Mouse (Mus musculus) granulocyte monocyte progenitor cell, adult 5-6 weeks (primary cell): ENCODE data around the gene Nagpa. TPM values are rescaled to one million over a fixed set of nuclear protein-coding genes. Genes with fewer than 3 reads are reported as not detected.

Experiments used
- total RNA-seq, 2 experiments: library from RNA; stranded (forward) in 1 of 2; stranded (reverse) in 1 of 2; fragments of 200-712, 200-1000 nt in 1 of 2; fragments of >200 nt in 1 of 2; fragmentation: Nextera tagmentation in 1 of 2; gene quantifications; 2 replicates each; pipeline ENCODE4 v1.2.3; 2014 to 2017

Gene Nagpa
- total RNA-seq, 2 experiments from 2014 or later = 42.0 to 64.8 TPM

Other genes starting within 250 kb of the Nagpa start
- 34.2 and 72.9 TPM in 2 replicates for gene Anks3, start 239.8 kb downstream of the Nagpa start, total RNA-seq (2014; fragmentation: Nextera tagmentation)
- gene Anks3, start 239.8 kb downstream of the Nagpa start, total RNA-seq (2017) = 19.3 and 34.8 TPM in 2 replicates
- not detected in 2 replicates for gene Sept12, start 206.2 kb downstream of the Nagpa start, total RNA-seq (2014; fragmentation: Nextera tagmentation)
- gene Sept12, start 206.2 kb downstream of the Nagpa start, total RNA-seq (2017) = not detected in 2 replicates
- gene Smim22, start 196.7 kb downstream of the Nagpa start, total RNA-seq (2014; fragmentation: Nextera tagmentation) = not detected in 2 replicates
- gene Smim22, start 196.7 kb downstream of the Nagpa start, total RNA-seq (2017) = not detected in 2 replicates
- 61.2 and 81.6 TPM in 2 replicates for gene Rogdi, start 190.5 kb downstream of the Nagpa start, total RNA-seq (2014; fragmentation: Nextera tagmentation)
- 17.9 and 20.2 TPM in 2 replicates for gene Rogdi, start 190.5 kb downstream of the Nagpa start, total RNA-seq (2017)
- gene Glyr1, start 154.1 kb downstream of the Nagpa start, total RNA-seq (2014; fragmentation: Nextera tagmentation) = 96.9 and 97.4 TPM in 2 replicates
- 103 and 105 TPM in 2 replicates for gene Glyr1, start 154.1 kb downstream of the Nagpa start, total RNA-seq (2017)
- 51.8 and 54.2 TPM in 2 replicates for gene Ubn1, start 154.0 kb downstream of the Nagpa start, total RNA-seq (2014; fragmentation: Nextera tagmentation)
- 44.3 and 48.4 TPM in 2 replicates for gene Ubn1, start 154.0 kb downstream of the Nagpa start, total RNA-seq (2017)
- not detected in 2 replicates for gene Ppl, start 71.6 kb downstream of the Nagpa start, total RNA-seq (2014; fragmentation: Nextera tagmentation)
- not detected in 2 replicates for gene Ppl, start 71.6 kb downstream of the Nagpa start, total RNA-seq (2017)
- not detected in 2 replicates for gene Sec14l5, start 56.9 kb downstream of the Nagpa start, total RNA-seq (2014; fragmentation: Nextera tagmentation)
- gene Sec14l5, start 56.9 kb downstream of the Nagpa start, total RNA-seq (2017) = not detected in 2 replicates
- gene AU021092, start 18.3 kb upstream of the Nagpa start, total RNA-seq (2014; fragmentation: Nextera tagmentation) = not detected in 2 replicates
- gene AU021092, start 18.3 kb upstream of the Nagpa start, total RNA-seq (2017) = not detected in 2 replicates
- 16.7 and 26.9 TPM in 2 replicates for gene Alg1, start 29.6 kb upstream of the Nagpa start, total RNA-seq (2014; fragmentation: Nextera tagmentation)
- gene Alg1, start 29.6 kb upstream of the Nagpa start, total RNA-seq (2017) = 18.3 and 19.9 TPM in 2 replicates
- 28.8 and 49.0 TPM in 2 replicates for gene Eef2kmt, start 52.0 kb upstream of the Nagpa start, total RNA-seq (2014; fragmentation: Nextera tagmentation)
- gene Eef2kmt, start 52.0 kb upstream of the Nagpa start, total RNA-seq (2017) = 17.9 and 23.1 TPM in 2 replicates